Mouse (Mus musculus) lung, adult 18-20 months (tissue): ENCODE data around the gene Cdyl.

Experiments
- DNase-seq, 2 experiments: peaks; one replicate each; pipeline ENCODE4 v3.0.0; 2022; ENCODE audit warnings: mixed read lengths in 2 of 2

Cdyl gene

DNA sequence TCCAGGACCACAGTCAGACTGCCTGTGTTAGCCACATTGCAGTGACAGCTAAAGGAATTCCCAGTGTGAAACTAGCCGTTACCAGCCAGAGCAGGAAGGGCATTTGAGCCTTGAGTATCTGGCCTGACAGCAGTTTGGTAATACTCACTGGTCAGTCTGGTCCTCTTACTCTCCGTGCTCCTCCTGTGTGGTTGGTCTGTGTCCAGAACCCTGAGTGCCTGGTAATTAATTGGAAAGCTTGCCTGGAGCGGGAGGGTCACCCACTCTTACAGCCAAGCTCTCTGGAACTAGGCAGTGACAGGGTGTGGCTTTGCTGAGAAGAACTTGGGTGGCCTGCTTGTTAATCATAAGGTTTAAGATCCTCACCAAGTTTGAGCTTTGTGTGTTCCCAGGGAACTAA is 189.1 kb downstream of the Cdyl start:
- DNase-seq, result peak; percentile 22 to 52

DNA sequence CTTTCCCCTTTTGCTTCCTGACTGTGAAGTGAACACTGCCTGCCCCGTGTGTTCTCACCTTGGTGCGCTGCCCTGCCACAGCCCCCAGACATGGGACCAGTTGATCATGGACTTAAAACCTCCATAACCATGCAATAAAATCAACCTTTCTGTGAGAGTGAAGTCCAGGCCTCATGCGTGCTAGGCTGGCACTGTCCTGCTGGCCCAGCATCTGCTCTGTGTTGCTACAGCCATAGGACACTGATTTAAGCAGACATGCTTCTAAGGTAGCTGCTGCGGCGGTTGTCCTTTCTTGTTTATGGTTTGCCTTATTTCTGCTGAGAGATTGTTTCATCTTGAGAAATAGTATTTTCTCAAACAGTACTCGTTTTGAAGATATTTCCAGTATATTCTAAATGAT is 191.9 kb downstream of the Cdyl start:
- no peak for DNase-seq

DNA sequence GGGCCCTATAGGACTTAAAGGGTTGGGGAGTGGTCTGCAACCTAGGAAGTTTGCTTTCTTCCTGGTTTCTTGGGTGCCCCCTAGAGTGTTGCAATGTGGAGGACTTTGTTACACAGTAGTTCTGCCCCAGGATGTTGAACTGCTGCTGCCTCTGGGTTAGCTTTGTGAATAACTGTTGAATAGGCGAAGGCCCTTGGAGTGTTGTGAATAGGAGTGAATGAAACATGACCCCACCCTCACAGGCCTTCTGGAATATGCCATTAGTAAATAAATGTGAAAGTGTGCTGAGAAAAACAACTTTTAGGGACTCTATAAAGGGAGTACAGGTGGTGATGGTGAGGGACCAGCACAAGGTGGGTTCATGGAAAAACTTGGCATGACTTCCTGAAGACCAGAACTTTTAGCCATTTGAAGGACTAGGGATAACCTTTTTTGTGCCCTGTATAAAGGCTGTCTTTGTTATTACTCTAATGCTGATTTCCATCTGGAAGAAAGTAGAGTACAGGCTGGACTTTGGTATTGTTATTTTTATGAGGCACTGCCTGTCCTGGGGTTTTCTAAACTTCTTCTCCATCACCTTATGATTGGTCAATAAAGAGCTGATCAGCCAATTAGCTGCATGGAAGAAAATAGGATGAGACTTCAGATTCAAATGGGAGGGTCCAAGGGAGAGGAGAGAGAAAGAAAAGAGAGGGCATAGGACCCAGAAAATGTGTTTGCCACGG is 193.4 kb downstream of the Cdyl start:
- no peak for DNase-seq

DNA sequence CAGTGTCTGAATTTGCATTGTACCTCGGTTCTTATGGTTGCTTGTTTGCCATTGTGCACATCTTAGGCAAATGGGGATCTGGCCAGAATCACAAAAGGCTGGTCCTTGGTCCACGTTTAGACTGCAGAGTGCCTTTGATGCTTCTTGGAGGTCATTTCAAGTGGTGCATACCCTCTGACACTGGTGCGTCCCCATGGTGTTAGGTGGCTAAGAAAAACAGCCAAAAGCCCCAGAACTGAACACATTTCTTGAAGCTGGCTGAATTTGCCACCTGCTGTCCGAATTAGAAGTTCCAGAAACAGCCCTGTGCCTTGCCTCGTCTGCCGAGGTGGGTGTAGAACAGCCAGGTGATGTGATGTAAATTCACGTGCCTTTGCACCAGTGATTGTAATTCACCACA is 197.9 kb downstream of the Cdyl start:
- no peak for DNase-seq

DNA sequence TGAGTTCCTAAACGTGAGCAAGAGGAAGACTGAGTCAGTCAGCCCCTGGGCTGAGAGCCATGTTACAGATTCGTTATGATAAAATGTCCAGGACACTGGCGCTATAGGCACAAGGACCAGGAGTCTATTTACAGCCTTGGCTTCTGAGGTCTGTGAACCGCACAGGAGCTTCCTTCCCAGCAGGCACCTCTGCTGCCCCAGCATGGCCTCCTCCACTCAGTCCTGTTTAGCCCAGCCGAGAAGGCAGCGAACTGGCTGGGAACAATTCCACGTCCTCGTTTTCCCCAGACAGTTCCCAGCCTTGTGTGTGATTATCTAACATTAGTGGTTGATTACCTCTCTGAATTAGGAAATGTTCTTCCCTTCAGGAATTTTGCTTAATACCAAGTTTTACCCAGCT is 201.3 kb downstream of the Cdyl start:
- no peak for DNase-seq

DNA sequence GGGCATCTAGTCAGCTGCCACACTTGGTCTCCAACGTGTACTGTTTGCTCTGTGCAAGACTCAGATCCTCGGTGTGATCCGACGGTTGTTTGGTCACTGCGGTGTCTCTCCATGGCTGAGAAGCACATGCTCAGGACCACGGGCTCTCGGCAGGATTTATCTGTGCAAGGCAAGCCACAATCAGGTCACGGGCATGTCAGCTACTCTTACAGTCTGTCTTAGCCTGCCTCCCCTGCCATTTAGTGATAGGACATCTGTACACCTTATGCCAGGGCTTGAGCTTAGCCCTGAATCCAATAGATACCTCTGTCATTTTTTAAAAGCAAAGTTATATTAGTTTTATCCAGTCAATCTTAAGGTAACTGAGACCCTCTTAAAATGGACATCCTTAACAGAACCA is 211.0 kb downstream of the Cdyl start:
- no peak for DNase-seq

DNA sequence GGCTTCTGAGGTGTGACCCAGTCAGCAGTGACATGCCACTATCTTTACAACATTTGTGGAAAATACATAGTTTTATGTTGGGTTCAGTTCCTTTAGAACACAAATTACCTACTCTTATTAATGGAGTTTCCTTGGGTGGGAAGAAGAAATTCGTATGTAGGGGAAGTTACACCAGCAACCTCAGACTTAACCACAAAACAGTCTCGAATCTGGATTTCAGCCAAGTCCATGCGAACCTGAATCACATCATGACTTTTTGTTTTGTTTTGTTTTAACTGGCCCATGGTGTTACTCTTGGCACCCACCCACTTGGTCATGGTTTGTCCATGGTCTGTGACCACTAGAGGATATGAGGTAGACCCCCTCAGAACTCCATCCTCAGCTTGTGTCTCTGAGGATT is 211.5 kb downstream of the Cdyl start:
- no peak for DNase-seq

DNA sequence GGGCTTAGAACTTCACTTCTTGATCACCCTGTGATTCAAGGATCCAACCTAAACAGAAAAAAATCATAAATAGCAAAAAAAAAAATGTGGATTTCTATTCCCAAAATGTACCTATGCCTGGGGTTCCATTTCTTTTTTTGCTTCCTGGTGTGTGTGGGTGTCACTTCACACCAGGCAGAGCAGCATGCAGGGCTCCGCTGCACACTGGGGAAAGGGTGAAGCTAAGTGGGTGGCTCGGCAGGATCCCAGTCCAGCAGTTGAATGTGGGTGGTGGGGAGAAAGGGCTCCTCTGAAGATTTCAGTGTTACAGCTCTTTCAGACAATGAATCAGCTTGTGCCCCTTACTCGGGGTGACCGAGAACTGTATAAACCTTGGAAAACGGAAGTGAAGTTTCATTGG is 215.8 kb downstream of the Cdyl start:
- no peak for DNase-seq

DNA sequence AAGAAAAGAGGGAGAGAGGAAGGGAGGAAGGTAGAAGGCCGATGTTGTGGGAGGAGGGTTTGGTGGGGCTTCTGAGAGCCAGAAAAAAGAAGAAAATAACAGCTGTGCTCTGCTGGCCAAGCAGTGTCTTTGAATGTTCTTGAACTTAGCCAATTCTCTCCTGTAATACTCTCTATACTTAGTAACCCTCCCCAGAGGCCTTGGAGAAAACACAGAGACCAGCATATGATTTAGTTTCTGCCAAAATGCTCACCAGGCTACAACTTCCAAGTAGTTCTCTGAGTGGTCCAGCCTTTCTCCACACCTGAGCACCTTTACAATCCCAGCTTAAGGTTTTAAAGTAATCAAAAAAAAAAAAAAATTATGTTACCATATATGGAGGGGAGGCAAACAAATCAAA is 218.6 kb downstream of the Cdyl start:
- DNase-seq, result no peak

DNA sequence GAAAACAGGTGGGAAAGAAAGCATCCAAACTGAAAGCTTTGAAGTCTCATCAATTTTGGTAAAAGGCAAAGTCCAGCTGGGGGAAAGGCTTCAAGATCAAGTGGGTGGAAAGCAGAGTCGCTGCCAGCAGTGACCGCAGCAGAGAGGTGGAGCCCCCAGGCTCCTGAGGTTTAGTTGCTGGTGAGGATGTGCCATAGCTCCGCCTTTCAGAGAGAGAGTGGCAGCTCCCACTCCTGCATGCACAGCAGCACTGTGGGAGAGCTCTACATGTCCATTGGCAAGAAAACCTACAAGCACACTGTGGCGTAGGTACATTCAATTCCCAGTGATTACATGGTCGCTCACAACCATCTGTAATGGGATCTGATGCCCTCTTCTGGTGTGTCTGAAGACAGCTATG is 219.4 kb downstream of the Cdyl start:
- DNase-seq, result no peak

DNA sequence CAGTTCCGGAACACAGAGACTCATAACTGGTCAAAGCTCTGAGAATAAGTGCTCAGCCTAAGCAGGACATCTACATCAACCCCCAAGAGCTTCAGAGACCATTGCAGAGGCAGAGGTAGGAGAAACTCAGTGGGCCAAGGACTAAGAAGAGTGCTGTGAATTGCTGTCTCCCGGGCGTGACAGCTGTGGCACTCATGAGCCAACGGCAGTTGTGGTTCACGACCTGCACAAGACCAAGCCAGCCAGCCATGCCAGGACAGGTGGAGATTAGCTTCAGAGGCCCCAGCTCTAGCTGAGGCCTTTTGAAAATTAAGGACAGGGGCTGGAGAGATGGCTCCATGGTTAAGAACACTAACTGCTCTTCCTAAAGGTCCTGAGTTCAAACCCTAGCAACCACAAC is 219.9 kb downstream of the Cdyl start:
- no peak for DNase-seq

DNA sequence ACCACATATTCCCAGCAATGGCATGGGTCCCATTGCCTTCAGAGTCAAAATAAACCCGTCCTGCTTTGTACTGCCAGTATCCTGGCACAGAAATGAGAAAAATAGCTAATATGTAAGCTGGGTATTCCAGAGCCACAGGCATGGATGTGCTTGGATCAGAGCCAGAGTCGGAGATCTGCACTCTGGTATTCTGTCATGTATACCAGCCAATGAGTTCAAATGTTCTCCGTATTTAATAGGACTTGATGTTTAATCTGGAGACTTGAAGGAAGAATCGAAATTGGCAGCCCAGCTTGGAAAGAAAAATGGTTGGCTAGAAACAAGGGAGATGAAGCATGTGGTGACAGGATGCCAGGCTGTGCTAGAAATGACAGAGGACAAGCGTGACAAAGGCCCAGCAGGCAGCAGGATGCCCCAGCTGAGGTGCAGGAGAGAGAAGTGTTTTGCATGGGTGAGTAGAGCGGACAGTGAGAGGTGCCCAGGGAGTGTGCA is 221.0 kb downstream of the Cdyl start:
- DNase-seq, result no peak

DNA sequence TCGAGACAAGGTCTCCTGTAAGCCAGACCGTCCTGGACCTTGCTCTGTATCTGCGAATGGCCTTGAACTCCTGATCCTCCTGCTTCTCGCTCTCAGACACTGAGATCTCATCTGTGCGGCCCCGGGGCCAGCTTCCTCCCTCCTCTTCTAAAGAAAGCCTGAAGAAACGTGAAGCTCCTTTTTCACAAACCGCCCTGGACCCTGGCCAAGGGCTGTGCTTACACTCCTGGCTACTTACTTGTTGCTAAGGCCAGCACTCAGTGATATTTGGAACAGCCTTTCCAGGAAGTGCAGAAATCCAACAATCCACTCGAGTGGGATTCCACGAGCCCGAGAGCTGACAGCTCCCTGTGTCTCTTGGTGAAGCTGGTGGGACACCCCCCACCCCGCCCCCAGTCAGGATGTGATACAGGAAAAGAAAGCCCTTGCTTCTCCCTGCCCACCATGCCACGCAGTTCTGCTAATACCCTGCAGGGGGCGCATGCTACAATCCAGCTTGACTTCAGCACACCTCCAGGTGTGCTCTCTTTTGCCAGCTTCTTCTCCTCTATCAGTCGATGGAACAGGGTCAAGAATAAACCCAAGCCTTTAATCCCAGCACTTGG is 226.6 kb downstream of the Cdyl start:
- peak; percentile 50 to 62 for DNase-seq

DNA sequence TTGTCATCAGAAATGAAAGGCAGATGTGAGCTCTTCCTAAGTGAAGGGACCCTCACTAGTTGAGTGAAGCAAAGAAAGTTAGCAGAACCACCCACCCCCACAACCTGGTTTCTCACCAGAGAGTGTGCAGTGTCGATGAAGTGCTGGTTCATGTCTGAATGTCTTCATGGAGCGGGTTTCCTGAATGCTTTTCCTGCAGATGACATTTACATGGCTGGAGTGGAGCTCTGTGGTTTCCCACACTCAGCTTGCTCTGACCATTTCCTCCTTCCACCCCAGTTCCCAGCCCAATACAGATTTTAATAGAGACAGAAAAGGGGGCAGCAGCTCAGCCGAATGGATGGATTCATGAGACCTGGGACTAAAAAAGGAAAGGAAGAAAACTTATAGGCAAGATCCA is 233.2 kb downstream of the Cdyl start:
- no peak for DNase-seq

DNA sequence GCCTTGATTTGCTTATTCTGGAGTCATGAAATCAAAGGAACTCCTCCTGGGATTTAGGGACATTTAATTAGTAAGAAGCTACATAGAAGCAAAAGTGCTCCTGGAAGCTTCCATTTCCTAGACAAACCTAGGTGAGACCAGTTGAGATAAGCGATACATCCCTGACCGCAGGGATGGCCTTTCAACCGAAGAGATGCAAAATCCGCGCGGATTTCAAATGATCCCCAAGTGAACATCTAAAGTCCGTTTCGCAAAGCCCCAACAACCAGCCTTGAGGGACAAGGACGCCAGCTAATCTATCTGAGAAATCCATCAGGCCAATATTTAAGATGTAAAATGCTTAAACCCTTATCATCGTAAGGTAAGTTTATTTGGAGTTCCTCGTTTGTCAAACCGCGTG is 245.7 kb downstream of the Cdyl start:
- no peak for DNase-seq

DNA sequence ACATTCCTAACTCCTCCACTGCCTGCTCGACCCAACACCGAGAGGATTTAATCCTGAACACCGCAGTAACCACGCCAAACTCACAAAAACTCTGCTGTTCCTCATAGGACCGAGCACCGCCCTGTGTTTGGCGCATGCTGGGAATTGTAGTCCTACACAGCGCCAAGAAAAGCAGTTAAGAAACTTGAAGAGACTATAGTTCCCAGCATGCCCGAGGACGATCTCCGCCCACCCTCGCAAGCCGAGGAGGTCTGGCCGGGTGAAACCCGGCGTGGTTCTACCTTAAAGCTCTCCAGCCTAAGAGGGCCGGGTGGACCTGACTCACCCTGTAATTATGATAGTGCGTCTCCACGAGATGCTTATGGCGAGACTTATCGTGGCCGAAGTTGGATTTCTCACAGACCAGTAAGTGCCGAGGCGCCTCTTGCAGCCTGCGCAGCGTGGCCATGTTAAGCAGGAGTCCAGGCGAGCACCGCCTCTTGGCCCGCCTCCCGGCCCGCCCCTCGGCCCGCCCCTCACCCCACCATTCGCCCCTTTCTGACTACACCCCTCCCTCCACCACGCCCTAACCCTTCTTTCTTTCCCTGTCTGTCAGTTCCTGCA is 246.3 kb downstream of the Cdyl start, which contains the start of gene Rpp40:
Gene Rpp40, minus strand, starts transcription at position 481 of the 603 bp plus-strand sequence.
- peak; percentile 94 to 95 for DNase-seq

DNA sequence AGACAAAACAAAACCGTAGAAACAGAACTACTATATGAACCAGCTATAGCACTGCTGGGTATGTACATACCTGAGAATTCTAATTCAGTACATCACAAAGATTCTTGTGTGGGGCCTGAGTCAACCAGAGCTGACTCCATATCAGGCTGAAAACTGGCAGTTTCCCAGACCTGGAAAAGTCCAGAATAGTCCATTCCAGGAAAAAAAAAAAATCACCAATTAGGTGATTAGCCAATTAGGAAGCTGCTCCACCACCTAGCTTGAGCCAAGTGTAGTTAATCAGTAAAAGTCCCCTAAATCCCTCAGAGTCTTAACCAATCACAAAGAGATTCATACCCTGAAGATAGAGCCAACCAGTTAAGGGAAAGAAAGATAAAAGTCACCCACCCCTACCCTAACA is 251.8 kb downstream of the Cdyl start:
- no peak for DNase-seq
